Mouse (Mus musculus) heart, postnatal 0 days (tissue): Measurements from ENCODE around the gene Slc7a14. TPM values are rescaled to one million over a fixed set of nuclear protein-coding genes. Genes with fewer than 3 reads are reported as not detected.

ENCODE experiments used
- ATAC-seq: fragments of 200-750 bp; cut with Nextera tagmentation; 2 replicates; pipeline ENCODE4 v1.8.0; 2017; ENCODE audit warnings: low read depth, moderate number of reproducible peaks, moderate library complexity; ENCODE audit not compliant: insufficient read depth
- DNase-seq: peaks from one replicate; pipeline ENCODE4 v3.0.0-alpha.2; 2016; ENCODE audit warnings: low spot score
- H3K27ac ChIP-seq: fragments of 300-500 bp; sonication (generic); 2 replicates; pipeline ENCODE4 v1.5.1; 2014; ENCODE audit warnings: low read depth, mild to moderate bottlenecking
- H3K27me3 ChIP-seq: fragments of 300-500 bp; sonication (generic); 2 replicates; pipeline ENCODE4 v1.6.1; 2014; ENCODE audit warnings: low read length, mixed read lengths; ENCODE audit not compliant: control insufficient read depth, insufficient read depth
- H3K36me3 ChIP-seq: fragments of 300-500 bp; sonication (generic); replicated peaks from 2 replicates; pipeline ENCODE4 v1.6.1; 2014; ENCODE audit warnings: low read length, mixed read lengths; ENCODE audit not compliant: control insufficient read depth, insufficient read depth
- H3K4me1 ChIP-seq: fragments of 300-500 bp; sonication (generic); 2 replicates; pipeline ENCODE4 v1.6.1; 2014; ENCODE audit warnings: antibody characterized with exemption; ENCODE audit not compliant: control insufficient read depth, insufficient read depth
- H3K4me2 ChIP-seq: fragments of 300-500 bp; sonication (generic); 2 replicates; pipeline ENCODE4 v1.6.1; 2014; ENCODE audit warnings: low read depth, mild to moderate bottlenecking, low read length, moderate library complexity
- H3K4me3 ChIP-seq: fragments of 300-500 bp; sonication (generic); 2 replicates; pipeline ENCODE4 v1.5.1; 2014; ENCODE audit warnings: low read depth, low read length
- H3K9ac ChIP-seq: fragments of 300-500 bp; sonication (generic); replicated peaks from 2 replicates; pipeline ENCODE4 v1.6.1; 2014; ENCODE audit warnings: low read depth, low read length, mixed read lengths
- H3K9me3 ChIP-seq: fragments of 300-500 bp; sonication (generic); replicated peaks from 2 replicates; pipeline ENCODE4 v1.6.1; 2016; ENCODE audit warnings: low read length; ENCODE audit not compliant: control insufficient read depth
- CTCF ChIP-seq: IDR thresholded peaks from 2 replicates; pipeline ENCODE4 v1.5.1; 2016; ENCODE audit warnings: antibody characterized with exemption, control low read depth, low read depth
- EP300 ChIP-seq: IDR thresholded peaks from 2 replicates; pipeline ENCODE4 v1.6.1; 2016; ENCODE audit warnings: antibody characterized with exemption, low read depth
- WGBS: fragments of 180-500 bp; shearing (Covaris S2); extraction: QIAGEN DNeasy Blood & Tissue Kit; methylation state at CpG from one replicate; pipeline ENCODE4 v1.1.7; 2014; 5-methylcytosine and 5-hydroxymethylcytosine counted together
- polyA plus RNA-seq: library from polyadenylated mRNA; unstranded; fragments of >200 nt; fragmentation: Nextera tagmentation; extraction: Ambion mirVana; gene quantifications from 2 replicates; pipeline ENCODE4 v1.2.1, GENCODE M21; 2015
- total RNA-seq: library from RNA; depleted of rRNA; stranded (reverse); fragments of >200 nt; gene quantifications from 2 replicates; pipeline ENCODE4 v1.2.3, GENCODE M21; 2014; ENCODE audit warnings: low replicate concordance

The Slc7a14 gene
- total and polyA plus RNA-seq, 2 experiments from 2014 or later = 0.10 to 0.53 TPM

GRCm38 (mm10) chr3:31269551-31270317, 40.4 kb downstream of the Slc7a14 start:
- DNase-seq (no peak), ATAC-seq (no peak)
- WGBS = 78% methylated on average over 4 of the region's 4 CpGs
- H3K9me3 ChIP-seq = no peaks in the 10 kb centered on the region
- no peak overlapping the region for H3K4me2 ChIP-seq
- H3K4me1 ChIP-seq = no peaks in the 10 kb centered on the region
- TF ChIP-seq EP300 = no peak
- no peak for TF ChIP-seq CTCF
- H3K27ac ChIP-seq = no peak overlapping the region
- H3K27me3 ChIP-seq = no peaks in the 10 kb centered on the region
- H3K36me3 ChIP-seq = no peaks in the 10 kb centered on the region
- H3K4me3 ChIP-seq = no peak overlapping the region
- no peak overlapping the region for H3K9ac ChIP-seq

GRCm38 (mm10) chr3:31267921-31268320, 42.3 kb downstream of the Slc7a14 start:
- DNase-seq (no peak), ATAC-seq (no peak)
- Histone ChIP-seq H3K4me3 (no peak overlapping the region), H3K27ac (no peak overlapping the region), H3K9ac (no peak overlapping the region), H3K9me3 (no peaks in the 10 kb centered on the region), H3K4me1 (no peaks in the 10 kb centered on the region), H3K27me3 (no peaks in the 10 kb centered on the region), H3K36me3 (no peaks in the 10 kb centered on the region), H3K4me2 (no peak overlapping the region)
- 57% methylated on average over 2 of the region's 2 CpGs for WGBS
- TF ChIP-seq CTCF = no peak
- no peak for TF ChIP-seq EP300

- Histone ChIP-seq H3K27me3 (no peaks in the 10 kb centered on the region), H3K4me3 (no peak overlapping the region), H3K4me2 (no peak overlapping the region), H3K36me3 (no peaks in the 10 kb centered on the region), H3K9ac (no peak overlapping the region), H3K27ac (no peak overlapping the region), H3K4me1 (no peaks in the 10 kb centered on the region), H3K9me3 (no peaks in the 10 kb centered on the region)
- DNase-seq = no peak
- 73% methylated on average over 7 of the region's 7 CpGs for WGBS
- no peak for ATAC-seq
- no peak for TF ChIP-seq EP300
- no peak for TF ChIP-seq CTCF
These were observed 43.2 kb downstream of the Slc7a14 start for GRCm38 (mm10) chr3:31266941-31267340.

GRCm38 (mm10) chr3:31263535-31263934, 46.6 kb downstream of the Slc7a14 start:
- H3K27ac ChIP-seq = no peak overlapping the region
- H3K27me3 ChIP-seq = no peaks in the 10 kb centered on the region
- no peak overlapping the region for H3K4me2 ChIP-seq
- 48% methylated on average over 3 of the region's 3 CpGs for WGBS
- H3K4me1 ChIP-seq = peaks cover 13% of the 10 kb centered on the region
- DNase-seq (no peak), ATAC-seq (no peak)
- H3K9me3 ChIP-seq = no peaks in the 10 kb centered on the region
- H3K9ac ChIP-seq = no peak overlapping the region
- TF ChIP-seq CTCF (no peak), EP300 (no peak)
- no peaks in the 10 kb centered on the region for H3K36me3 ChIP-seq
- no peak overlapping the region for H3K4me3 ChIP-seq

GRCm38 (mm10) chr3:31261418-31262014, 48.7 kb downstream of the Slc7a14 start:
- Histone ChIP-seq H3K9ac (no peak overlapping the region), H3K36me3 (no peaks in the 10 kb centered on the region), H3K27ac (no peak overlapping the region), H3K4me3 (no peak overlapping the region), H3K27me3 (no peaks in the 10 kb centered on the region), H3K4me1 (peaks cover 13% of the 10 kb centered on the region), H3K9me3 (no peaks in the 10 kb centered on the region), H3K4me2 (no peak overlapping the region)
- DNase-seq (no peak), ATAC-seq (no peak)
- TF ChIP-seq CTCF (no peak), EP300 (no peak)
- 67% methylated on average over 7 of the region's 7 CpGs for WGBS
